Mouse (Mus musculus) neural tube, embryonic 10.5 days (tissue): ENCODE data around the gene Dhx37.
"Not testable (repeated sequence)": the region's sequence is repeated elsewhere in the genome, so short reads cannot be mapped to it uniquely, and the experiment has no call there.

Source experiments
- DNase-seq: peaks from one replicate; pipeline ENCODE4 v3.0.0-alpha.2; 2017; ENCODE audit warnings: low spot score; ENCODE audit errors: extremely low spot score

Dhx37 gene

GRCm38 (mm10) chr5:125389579-125390441 is 44.1 kb downstream of the Dhx37 start, which contains the start of gene Ubc:
Gene Ubc (minus strand): TSS chr5:125390202.
- DNase-seq = peak; percentile 94

- no peak for DNase-seq
Observed at GRCm38 (mm10) chr5:125389131-125389578, 44.8 kb downstream of the Dhx37 start, which contains the start of gene Gm10382. Gene Gm10382 (plus strand): TSS chr5:125389322.

GRCm38 (mm10) chr5:125388358-125389092 is 45.4 kb downstream of the Dhx37 start:
- no peak for DNase-seq

- not testable (repeated sequence) for DNase-seq
Observed at GRCm38 (mm10) chr5:125387295-125387694, 46.6 kb downstream of the Dhx37 start.

- DNase-seq = no peak
Observed at GRCm38 (mm10) chr5:125385215-125385940, 48.5 kb downstream of the Dhx37 start.

GRCm38 (mm10) chr5:125384512-125385214 is 49.3 kb downstream of the Dhx37 start:
- no peak for DNase-seq

DNA sequence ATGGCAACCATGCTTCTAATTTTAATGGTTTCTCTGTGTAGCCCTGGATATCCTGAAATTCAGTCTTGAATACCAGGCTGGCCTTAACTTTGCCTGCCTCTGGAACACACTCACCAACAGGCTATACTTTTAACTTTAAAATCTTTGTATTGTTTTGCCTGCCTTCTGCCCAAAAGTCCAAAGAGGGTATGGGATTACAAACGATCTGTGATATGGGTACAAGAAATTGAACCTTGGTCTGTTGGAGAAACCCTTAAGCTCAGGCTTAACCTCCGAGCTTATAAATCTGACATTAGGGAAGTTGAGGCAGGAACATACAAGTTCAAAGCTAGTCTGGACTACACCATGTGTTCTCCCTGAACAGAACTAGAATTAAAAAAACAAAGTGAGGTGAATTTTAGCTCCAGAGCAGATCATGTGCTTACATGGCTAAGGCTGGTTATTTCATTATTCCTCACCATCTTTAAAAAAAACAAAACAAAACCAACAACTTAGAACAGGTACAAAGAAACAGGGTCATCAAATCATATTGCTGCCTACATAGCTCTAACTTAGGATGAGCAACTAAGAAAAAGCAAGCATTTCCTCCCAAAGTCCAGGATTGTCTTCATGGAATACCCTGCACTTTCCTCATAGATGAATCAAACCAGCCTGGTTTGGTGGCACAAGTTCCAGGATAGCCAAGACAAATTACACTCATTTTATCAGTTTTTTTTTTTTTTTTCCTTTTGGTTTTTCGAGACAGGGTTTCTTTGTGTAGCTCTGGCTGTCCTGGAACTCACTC is 50.1 kb downstream of the Dhx37 start:
- no peak for DNase-seq

- DNase-seq = no peak
Observed at GRCm38 (mm10) chr5:125382673-125383558, 51.0 kb downstream of the Dhx37 start.

DNA sequence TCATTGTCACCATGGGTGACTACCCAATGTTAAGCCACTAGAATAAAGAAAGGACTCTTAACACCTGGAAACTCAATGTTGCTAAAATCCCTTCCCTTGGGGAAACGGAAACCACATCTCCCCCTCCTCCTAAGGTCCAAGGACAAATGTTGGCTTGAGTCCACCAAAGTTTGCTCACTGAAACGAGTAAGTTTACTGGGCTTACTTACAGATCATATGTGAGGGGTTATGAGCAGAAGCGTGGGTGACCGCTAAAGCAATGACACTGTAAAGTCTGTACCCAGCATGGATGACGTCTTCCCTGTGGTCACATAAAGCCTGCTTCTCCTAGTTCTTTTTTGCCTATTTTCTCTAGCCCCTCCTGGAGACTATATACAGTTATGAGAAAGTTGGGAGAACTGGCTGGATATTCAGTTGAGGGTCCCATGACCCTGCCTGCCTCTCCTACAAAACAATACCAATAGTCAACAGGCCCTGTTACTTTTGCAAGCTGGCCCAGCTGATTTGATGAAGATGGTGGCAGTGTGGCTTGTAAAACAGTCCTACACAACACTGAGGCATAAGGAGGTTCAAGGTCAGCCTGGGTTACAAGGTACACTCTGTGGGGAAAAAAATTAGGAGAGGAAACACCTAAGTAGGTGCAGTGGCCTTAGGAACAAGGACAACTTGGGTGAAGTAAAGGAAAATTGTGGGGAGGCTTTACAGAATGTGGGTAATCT is 51.8 kb downstream of the Dhx37 start:
- DNase-seq = no peak

DNA sequence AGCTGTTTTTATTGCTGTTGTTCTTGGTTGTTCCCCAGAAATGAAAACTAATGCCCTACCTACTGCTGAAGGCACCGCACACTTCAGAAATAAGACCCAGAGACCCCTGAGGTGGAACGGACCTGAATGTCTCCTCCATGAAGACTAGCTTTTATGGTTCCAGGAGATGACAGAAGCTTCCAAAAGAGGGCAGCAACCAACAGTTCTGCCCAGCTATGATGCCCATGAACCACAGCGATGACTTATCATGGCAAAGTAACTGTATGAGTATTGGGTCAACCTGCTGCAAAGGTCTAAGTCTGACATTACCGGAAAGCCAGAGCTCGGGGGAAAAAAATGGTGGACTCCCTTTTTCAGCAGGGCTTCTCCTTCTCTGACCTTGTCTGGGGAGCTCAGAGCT is 55.0 kb downstream of the Dhx37 start:
- DNase-seq = no peak

GRCm38 (mm10) chr5:125377214-125377613 is 56.7 kb downstream of the Dhx37 start:
- no peak for DNase-seq

DNA sequence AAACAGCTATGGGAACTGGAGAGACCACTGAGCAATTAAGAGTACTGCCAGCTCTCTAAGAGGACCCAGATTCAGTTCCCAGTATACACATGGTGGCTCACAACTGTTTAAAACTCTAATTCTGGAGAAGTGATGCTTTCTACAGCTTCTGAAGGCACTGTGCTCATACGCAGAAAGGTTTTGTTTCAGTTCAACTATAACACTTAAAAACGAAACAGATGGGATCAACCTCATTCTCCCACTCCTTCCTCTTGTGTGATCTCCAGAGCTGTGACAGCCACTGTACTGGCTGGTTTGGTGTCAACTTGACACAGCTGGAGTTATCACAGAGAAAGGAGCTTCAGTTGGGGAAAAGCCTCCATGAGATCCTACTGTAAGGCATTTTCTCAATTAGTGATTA is 58.0 kb downstream of the Dhx37 start:
- DNase-seq = no peak

- no peak for DNase-seq
Observed at GRCm38 (mm10) chr5:125372027-125372426, 61.9 kb downstream of the Dhx37 start.

GRCm38 (mm10) chr5:125370950-125371693 is 62.8 kb downstream of the Dhx37 start:
- DNase-seq = no peak

GRCm38 (mm10) chr5:125368568-125368967 is 65.4 kb downstream of the Dhx37 start:
- DNase-seq = peak; percentile 56

GRCm38 (mm10) chr5:125368156-125368555 is 65.8 kb downstream of the Dhx37 start:
- DNase-seq = no peak

DNA sequence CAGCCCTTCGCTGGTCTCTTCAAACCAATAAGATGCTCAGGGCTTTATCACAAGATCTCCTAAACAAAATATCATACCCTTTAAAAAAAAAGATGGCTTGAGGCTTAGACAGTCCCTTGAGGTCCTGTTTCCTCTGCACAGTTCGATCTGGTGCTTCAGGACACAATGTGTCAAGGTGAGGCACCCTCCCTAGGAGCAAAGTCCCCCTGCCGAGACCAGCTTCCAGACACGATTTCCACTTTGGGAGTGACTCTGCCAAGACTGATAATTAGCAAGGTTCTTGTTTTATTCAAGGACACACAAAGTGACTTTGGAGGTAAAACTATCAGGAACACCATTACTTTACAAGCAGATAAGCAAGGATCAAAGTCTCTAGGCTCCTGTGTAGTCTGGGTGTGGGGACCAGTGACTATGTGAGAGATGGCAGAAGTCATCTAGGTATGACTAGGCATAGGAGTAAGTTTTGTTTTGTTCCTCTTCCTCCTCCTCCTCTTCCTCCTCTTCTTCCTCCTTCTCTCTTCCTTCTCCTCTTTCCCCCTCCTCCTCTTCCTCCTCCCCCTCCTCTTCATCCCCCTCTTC is 69.0 kb downstream of the Dhx37 start:
- DNase-seq = no peak
